Mouse (Mus musculus): ENCODE data around the gene Gm20816. TPM values are rescaled to one million over a fixed set of nuclear protein-coding genes. Genes with fewer than 3 reads are reported as not detected.
"Not testable (repeated sequence)": the region's sequence is repeated elsewhere in the genome, so short reads cannot be mapped to it uniquely, and the experiment has no call there.

Gm20816 gene
- not detected in 2 replicates for polyA plus RNA-seq (2015; fragmentation: Nextera tagmentation; extraction: Ambion mirVana)

- not testable (repeated sequence) for ATAC-seq (ENCODE audit: insufficient number of reproducible peaks, low FRiP score, low TSS enrichment, low read depth)
- WGBS, result no CpG with 5 or more reads among the region's 3 CpGs
These were observed at the start of gene Gm20816 for GRCm38 (mm10) chrY:68537655-68538054. Gene Gm20816, plus strand, starts transcription at chrY:68537955.

More at GRCm38 (mm10) chrY:68537655-68538054, at the start of gene Gm20816:
- not testable (repeated sequence) for H3K27me3 ChIP-seq, H3K9me3 ChIP-seq, H3K4me2 ChIP-seq, H3K36me3 ChIP-seq, H3K4me3 ChIP-seq, H3K27ac ChIP-seq, H3K4me1 ChIP-seq, H3K9ac ChIP-seq

Other genes with a start within 250 kb of the Gm20816 start
- gene Gm20937, start 243.1 kb upstream of the Gm20816 start, polyA plus RNA-seq (2015; fragmentation: Nextera tagmentation; extraction: Ambion mirVana), result not detected in 2 replicates

Data from limb, embryonic 15.5 days (tissue).